16 mouse cellular contexts compared by ENCODE assay signal in genomic region chr3:105643566-105643965, GRCm38 (mm10).
"Had no signal": no experiment of that assay in that cellular context is flagged by ENCODE, and none has a peak within 500 bp of the region (broad histone marks: within the 10 kb centered on the region; RNA-seq: fewer than 3 reads in every experiment).

No protein-coding gene starts in this region.

- H3K9me3 ChIP-seq: limb, embryonic 12.5 days; liver, embryonic 13.5 days; lung, embryonic 15.5 days; megakaryocyte, embryonic 14.5 days; midbrain, embryonic 15.5 days; neural tube, embryonic 12.5 days had no signal

- H3K4me3 ChIP-seq: layer of hippocampus, adult 2 months; limb, embryonic 12.5 days; liver, embryonic 13.5 days; lung, embryonic 15.5 days; megakaryocyte, embryonic 14.5 days; midbrain, embryonic 15.5 days; neural tube, embryonic 12.5 days had no signal

- ATAC-seq: liver, postnatal 0 days; midbrain, embryonic 15.5 days had no signal

- H3K27me3 ChIP-seq: limb, embryonic 12.5 days; liver, embryonic 13.5 days; lung, embryonic 15.5 days; midbrain, embryonic 15.5 days; neural tube, embryonic 12.5 days had no signal

- H3K27ac ChIP-seq: limb, embryonic 12.5 days; liver, embryonic 13.5 days; lung, embryonic 15.5 days; macrophage; midbrain, embryonic 15.5 days; neural tube, embryonic 12.5 days; stomach, postnatal 0 days had no signal

- H3K36me3 ChIP-seq: limb, embryonic 12.5 days; liver, embryonic 13.5 days; lung, embryonic 15.5 days; midbrain, embryonic 15.5 days; neural tube, embryonic 12.5 days had no signal

- DNase-seq: kidney, postnatal 10 days; kidney, postnatal 4 days; liver; liver, embryonic 13.5 days; liver, postnatal 0 days; lung, postnatal 14 days; thymus, postnatal 4 days had no signal

- H3K9ac ChIP-seq: limb, embryonic 12.5 days; liver, embryonic 13.5 days; liver, postnatal 0 days; lung, embryonic 15.5 days; midbrain, embryonic 15.5 days; neural tube, embryonic 12.5 days had no signal

- H3K4me1 ChIP-seq: limb, embryonic 12.5 days; liver, embryonic 13.5 days; lung, embryonic 15.5 days; midbrain, embryonic 15.5 days; neural tube, embryonic 12.5 days had no signal

- H3K4me2 ChIP-seq: limb, embryonic 12.5 days; liver, embryonic 13.5 days; lung, embryonic 15.5 days; midbrain, embryonic 11.5 days; midbrain, embryonic 15.5 days; neural tube, embryonic 12.5 days had no signal
